Mouse (Mus musculus): ENCODE data around the gene Ralbp1.

DNA sequence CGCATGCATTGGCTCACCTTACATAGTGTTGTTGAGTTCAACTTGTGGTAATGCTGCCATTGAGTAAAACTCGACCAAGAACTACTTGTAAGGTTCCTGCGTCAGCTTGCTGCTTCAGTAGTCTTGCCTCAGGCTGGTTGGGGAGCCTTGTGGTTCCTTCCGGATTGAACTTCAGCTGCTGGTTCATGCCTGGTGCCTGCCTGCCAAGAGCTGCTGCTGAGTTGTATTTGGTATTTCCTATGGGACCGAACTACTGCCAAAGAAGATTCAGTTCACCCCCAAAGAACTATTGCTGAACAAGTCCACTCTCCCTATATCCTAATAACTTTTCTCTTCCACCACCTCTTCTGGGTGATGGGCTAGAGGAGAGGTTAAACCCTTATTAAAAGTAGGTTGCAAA is 3.9 kb upstream of the Ralbp1 start:
- no peak for TF ChIP-seq CTCF (IDR thresholded peaks at IDR 0.05)
- TF ChIP-seq EP300 (IDR thresholded peaks at IDR 0.05): no peak
